Mouse (Mus musculus) megakaryocyte, embryonic 14.5 days (primary cell): ENCODE data around the gene Ube4b. TPM values are rescaled to one million over a fixed set of nuclear protein-coding genes. Genes with fewer than 3 reads are reported as not detected.
A peak's percentile ranks its signal among the peaks of the same experiment; 100 is the strongest.

Source experiments
- H3K27me3 ChIP-seq: replicated peaks from 2 replicates; pipeline ENCODE3; 2012; ENCODE audit warnings: inconsistent platforms
- H3K36me3 ChIP-seq: replicated peaks from 2 replicates; pipeline ENCODE3; 2012; ENCODE audit warnings: low read length, inconsistent platforms, mixed read lengths
- H3K4me1 ChIP-seq: 2 replicates; pipeline ENCODE4 v1.6.1; 2012; ENCODE audit warnings: inconsistent platforms
- H3K4me3 ChIP-seq: replicated peaks from 2 replicates; pipeline ENCODE3; 2012; ENCODE audit warnings: moderate library complexity, mild to moderate bottlenecking, inconsistent platforms
- H3K9me3 ChIP-seq: 2 replicates; pipeline ENCODE4 v1.6.1; 2012; ENCODE audit warnings: inconsistent platforms
- FLI1 ChIP-seq: IDR thresholded peaks from 2 replicates; pipeline ENCODE4 v1.6.1; 2012; ENCODE audit warnings: low read length, inconsistent platforms, mixed read lengths
- GATA1 ChIP-seq: IDR thresholded peaks from 3 replicates; pipeline ENCODE4 v1.6.1; 2012; ENCODE audit warnings: mixed read lengths, low read length, inconsistent platforms, borderline replicate concordance
- polyA plus RNA-seq: library from polyadenylated mRNA; stranded (reverse); fragments of >175 nt; gene quantifications from 2 replicates; pipeline ENCODE4 v1.2.3, GENCODE M21; 2012; ENCODE audit warnings: low replicate concordance; ENCODE audit not compliant: insufficient read depth

Gene Ube4b
- polyA plus RNA-seq, 1 experiment: 134 TPM

DNA sequence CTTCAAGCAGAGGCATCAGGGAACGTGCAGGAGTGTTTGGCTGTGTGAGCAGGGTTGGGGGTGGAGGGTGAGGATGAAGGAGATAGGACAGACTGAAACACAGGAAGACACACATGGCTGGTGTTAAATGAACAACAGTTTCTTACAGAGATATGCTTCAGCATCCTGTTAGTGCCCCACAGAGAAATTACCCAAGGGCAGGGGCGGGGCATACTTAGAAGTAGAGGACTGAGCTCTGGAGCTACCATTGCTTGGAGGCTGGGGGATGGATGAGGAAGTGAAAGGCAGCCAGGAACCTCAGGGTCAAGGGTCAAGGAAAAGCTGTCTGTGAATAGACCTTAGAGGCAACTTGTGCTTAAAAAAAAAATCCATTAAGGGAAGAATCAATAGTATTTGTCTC lies 85.9 kb downstream of the Ube4b start:
- peak overlapping the region; percentile 64 for H3K4me3 ChIP-seq
- H3K9me3 ChIP-seq: no peaks in the 10 kb centered on the region
- no peak for TF ChIP-seq GATA1
- no peak for TF ChIP-seq FLI1
- H3K4me1 ChIP-seq: peaks cover 23% of the 10 kb centered on the region
- H3K27me3 ChIP-seq: no peaks in the 10 kb centered on the region
- peaks cover 96% of the 10 kb centered on the region for H3K36me3 ChIP-seq

- no peaks in the 10 kb centered on the region for H3K27me3 ChIP-seq
- H3K4me3 ChIP-seq: peak overlapping the region; percentile 72
- H3K36me3 ChIP-seq: peaks cover 97% of the 10 kb centered on the region
- H3K4me1 ChIP-seq: peaks cover 23% of the 10 kb centered on the region
- no peaks in the 10 kb centered on the region for H3K9me3 ChIP-seq
- TF ChIP-seq GATA1 (no peak), FLI1 (no peak)
Measured at GRCm38 (mm10) chr4:149339426-149340214, 86.9 kb downstream of the Ube4b start.

DNA sequence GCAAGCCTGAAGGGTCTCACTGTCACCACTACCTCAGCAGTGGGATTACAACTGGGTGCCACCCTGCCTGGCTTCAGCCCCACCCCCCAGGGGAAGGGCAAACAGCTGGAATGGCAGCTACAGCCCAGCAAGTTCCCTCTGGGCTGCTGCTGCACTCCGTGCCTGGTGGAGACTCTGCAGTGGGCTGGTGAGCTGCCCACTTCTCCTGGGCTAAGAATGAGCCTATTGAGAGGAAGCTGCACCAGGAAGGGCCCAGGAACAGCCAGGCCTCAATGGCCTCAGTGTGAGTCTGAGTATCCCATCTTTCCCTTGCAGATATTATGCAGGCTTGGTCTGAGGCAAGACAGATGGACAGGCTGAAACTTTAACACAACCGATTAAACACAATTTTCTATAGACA lies 88.4 kb downstream of the Ube4b start:
- H3K4me1 ChIP-seq: peaks cover 23% of the 10 kb centered on the region
- H3K9me3 ChIP-seq: no peaks in the 10 kb centered on the region
- H3K27me3 ChIP-seq: no peaks in the 10 kb centered on the region
- H3K36me3 ChIP-seq: peaks cover 96% of the 10 kb centered on the region
- no peak overlapping the region for H3K4me3 ChIP-seq
- TF ChIP-seq FLI1 (no peak), GATA1 (no peak)

DNA sequence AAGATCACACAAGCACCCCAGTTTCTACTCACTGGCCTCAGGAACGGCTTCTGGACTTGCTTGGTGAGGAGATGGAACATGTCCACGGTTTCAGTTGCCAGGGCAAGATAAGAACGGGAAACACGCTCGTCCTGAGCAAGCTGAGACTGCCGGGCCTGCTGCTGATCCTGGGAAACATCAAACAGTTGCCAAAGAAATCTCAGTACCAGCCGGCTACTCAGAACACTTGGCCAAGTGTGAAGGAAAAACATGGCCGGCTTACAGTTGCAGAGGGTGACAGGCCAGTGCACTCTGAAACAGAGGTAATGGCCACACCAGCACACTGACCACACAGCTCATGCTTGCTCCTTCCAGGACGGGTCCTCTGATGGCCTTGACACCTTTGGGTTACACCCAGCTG lies 89.2 kb downstream of the Ube4b start:
- Histone ChIP-seq H3K27me3 (no peaks in the 10 kb centered on the region), H3K4me1 (peaks cover 23% of the 10 kb centered on the region), H3K9me3 (no peaks in the 10 kb centered on the region), H3K4me3 (no peak overlapping the region), H3K36me3 (peaks cover 96% of the 10 kb centered on the region)
- TF ChIP-seq GATA1 (no peak), FLI1 (no peak)

DNA sequence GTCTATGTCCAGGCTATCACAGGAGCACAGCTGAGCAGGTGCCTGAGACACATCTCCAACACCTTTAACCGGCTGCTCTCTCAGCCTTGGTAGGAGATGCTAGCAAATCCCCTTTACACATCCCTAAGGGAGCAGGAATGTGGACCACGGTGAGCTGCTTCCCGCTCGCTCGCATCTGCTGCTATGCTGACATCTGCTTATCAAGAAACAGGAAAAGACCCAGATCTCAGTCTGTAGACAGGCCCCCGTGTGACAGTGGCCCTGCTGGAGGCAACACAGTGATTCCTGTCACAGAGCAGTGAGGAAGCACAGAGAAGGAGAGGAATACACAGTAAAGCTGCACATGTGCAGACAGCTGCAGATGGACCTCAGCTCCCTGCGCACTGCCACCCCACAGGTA lies 90.2 kb downstream of the Ube4b start:
- peaks cover 20% of the 10 kb centered on the region for H3K4me1 ChIP-seq
- no peaks in the 10 kb centered on the region for H3K27me3 ChIP-seq
- H3K4me3 ChIP-seq: no peak overlapping the region
- no peaks in the 10 kb centered on the region for H3K9me3 ChIP-seq
- peaks cover 93% of the 10 kb centered on the region for H3K36me3 ChIP-seq
- TF ChIP-seq GATA1: no peak

GRCm38 (mm10) chr4:149334881-149335280 lies 91.7 kb downstream of the Ube4b start:
- Histone ChIP-seq H3K9me3 (no peaks in the 10 kb centered on the region), H3K27me3 (no peaks in the 10 kb centered on the region), H3K4me3 (no peak overlapping the region), H3K4me1 (peaks cover 5% of the 10 kb centered on the region), H3K36me3 (peaks cover 93% of the 10 kb centered on the region)
- TF ChIP-seq GATA1 (no peak), FLI1 (no peak)

DNA sequence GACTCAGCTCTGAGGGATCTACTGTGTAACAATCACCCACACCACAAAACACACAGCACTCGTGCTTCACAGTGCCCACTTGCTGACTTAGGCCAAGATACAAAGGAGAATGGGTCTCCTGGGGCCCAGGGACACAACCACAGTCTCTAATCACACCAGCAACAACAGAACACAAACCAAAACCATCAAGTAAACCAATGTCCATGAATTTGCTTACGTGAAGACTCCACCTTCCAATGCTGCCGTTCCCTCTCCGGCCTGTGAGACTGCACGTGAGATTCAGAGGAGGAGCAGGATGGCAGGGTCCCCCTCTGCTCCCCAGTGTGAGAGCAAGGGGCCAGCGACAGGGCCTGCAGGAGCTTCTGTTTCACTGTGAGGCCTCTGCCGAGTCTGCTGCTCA lies 93.8 kb downstream of the Ube4b start:
- TF ChIP-seq GATA1 (no peak), FLI1 (no peak)
- peaks cover 94% of the 10 kb centered on the region for H3K36me3 ChIP-seq

GRCm38 (mm10) chr4:149330495-149330894 lies 96.1 kb downstream of the Ube4b start:
- peaks cover 79% of the 10 kb centered on the region for H3K36me3 ChIP-seq
- no peak for TF ChIP-seq GATA1
- TF ChIP-seq FLI1: no peak
- no peak overlapping the region for H3K4me3 ChIP-seq
- no peaks in the 10 kb centered on the region for H3K4me1 ChIP-seq
- no peaks in the 10 kb centered on the region for H3K9me3 ChIP-seq
- H3K27me3 ChIP-seq: no peaks in the 10 kb centered on the region

More for the DNA sequence above, 93.8 kb downstream of the Ube4b start:
- Histone ChIP-seq H3K4me3 (no peak overlapping the region), H3K4me1 (no peaks in the 10 kb centered on the region), H3K9me3 (no peaks in the 10 kb centered on the region), H3K27me3 (no peaks in the 10 kb centered on the region)

DNA sequence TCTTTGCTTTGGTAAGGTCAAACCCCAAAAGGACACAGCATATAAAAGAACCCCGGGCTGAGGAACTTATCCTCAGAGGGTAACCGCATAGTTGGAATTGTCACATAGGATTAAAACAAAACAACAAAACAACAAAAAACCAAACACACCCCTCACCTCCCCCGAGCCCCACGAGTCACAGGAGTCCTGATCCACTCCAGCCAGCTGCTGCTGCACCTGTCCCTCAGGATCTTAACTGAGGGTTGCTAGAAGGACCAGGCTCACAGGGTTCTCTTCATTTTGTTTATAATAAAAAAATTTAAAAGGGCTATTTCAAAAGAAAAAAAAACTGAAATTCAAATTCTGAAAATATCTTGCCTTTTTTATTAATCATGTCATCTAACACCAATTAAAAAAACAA lies 97.8 kb downstream of the Ube4b start:
- TF ChIP-seq FLI1 (no peak), GATA1 (no peak)
- Histone ChIP-seq H3K4me3 (no peak overlapping the region), H3K27me3 (no peaks in the 10 kb centered on the region), H3K9me3 (no peaks in the 10 kb centered on the region), H3K4me1 (no peaks in the 10 kb centered on the region), H3K36me3 (peaks cover 62% of the 10 kb centered on the region)

- no peak for TF ChIP-seq FLI1
- TF ChIP-seq GATA1: no peak
- peaks cover 49% of the 10 kb centered on the region for H3K36me3 ChIP-seq
- no peaks in the 10 kb centered on the region for H3K9me3 ChIP-seq
- H3K4me3 ChIP-seq: no peak overlapping the region
- no peaks in the 10 kb centered on the region for H3K4me1 ChIP-seq
- H3K27me3 ChIP-seq: no peaks in the 10 kb centered on the region
Measured at GRCm38 (mm10) chr4:149327281-149327680, 99.3 kb downstream of the Ube4b start.
